Mouse (Mus musculus) skeletal muscle tissue, adult 2 months (tissue): ENCODE measurements at regions not wholly inside any gene's neighbourhood (a gene's known extent, or its start where the extent isn't known, plus 50 kb on each side); places are given as distances from the start of the nearest gene placed in this dataset.
"Not testable (repeated sequence)": the region's sequence is repeated elsewhere in the genome, so short reads cannot be mapped to it uniquely, and the experiment has no call there.

Source experiments
- DNase-seq: peaks from one replicate; pipeline ENCODE4 v3.0.0-alpha.2; 2012; ENCODE audit warnings: low read depth, low spot score

DNA sequence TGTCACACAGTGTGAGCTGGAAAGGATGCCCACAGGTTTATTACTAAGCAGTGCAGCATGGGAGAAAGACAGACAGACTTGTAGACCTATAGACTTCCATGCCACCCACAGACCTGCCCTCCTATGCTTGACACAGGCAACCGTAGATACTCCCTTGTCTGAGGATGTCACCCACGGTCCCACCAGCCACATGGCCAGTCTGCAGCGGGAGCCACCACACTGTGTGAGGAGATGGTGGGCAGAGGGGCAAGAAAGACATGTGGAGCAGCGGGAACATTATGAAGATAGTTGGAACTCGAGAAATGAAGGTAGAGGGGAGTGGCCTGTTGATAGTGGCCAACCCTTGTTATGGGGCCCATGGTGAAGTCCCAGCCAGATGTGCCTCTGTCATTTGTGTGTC, 244.0 kb upstream of the Tusc1 start:
- no peak for DNase-seq

- no peak for DNase-seq
Measured at GRCm38 (mm10) chr4:93567487-93568259, 232.4 kb upstream of the Tusc1 start.

DNA sequence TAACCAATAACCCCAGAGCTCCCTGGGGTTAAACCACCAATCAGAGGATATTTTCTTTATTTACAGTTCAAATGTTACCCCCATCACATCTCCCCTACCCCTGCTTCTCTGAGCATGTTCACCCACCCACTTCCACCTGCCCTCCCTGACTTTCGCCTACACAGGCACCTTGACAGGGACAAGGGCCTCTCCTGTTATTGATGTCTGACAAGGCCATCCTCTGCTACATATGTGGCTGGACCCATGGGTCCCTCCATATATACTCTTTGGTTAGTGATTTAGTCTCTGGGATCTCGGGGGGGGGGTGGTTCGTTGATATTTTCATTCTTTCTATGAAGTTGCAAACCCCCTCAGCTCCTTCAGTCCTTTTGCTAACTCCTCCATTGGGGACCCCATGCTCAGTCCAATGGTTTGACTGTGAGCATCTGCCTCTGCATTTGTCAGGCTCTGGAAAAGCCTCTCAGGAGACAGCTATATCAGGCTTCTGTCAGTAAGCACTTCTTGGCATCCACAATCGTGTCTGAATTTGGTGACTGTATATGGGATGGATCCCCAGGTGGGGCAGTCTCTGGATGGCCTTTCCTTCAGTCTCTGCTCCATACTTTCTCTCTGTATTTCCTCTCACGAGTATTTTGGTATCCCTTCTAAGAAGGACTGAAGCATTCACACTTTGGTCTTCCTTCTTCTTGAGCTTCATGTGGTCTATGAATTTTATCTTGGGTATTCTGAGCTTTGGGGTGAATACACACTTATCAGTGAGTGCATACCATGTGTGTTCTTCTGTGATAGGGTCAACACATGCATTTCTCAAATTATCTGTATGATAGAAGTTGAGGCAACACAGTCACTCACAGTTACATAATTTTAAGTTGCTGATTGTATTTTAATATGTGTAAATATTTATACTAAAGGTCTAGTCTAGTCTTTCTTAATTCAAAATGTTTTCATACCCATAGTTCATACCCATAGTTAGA, 220.8 kb upstream of the Tusc1 start:
- no peak for DNase-seq

- not testable (repeated sequence) for DNase-seq
Measured at GRCm38 (mm10) chr4:93555181-93555580, 219.9 kb upstream of the Tusc1 start.

GRCm38 (mm10) chr4:93552489-93553160, 217.3 kb upstream of the Tusc1 start:
- DNase-seq: peak; percentile 47

GRCm38 (mm10) chr4:93551086-93551485, 215.8 kb upstream of the Tusc1 start:
- DNase-seq: peak; percentile 77

- no peak for DNase-seq
Measured at GRCm38 (mm10) chr4:93540588-93540987, 205.3 kb upstream of the Tusc1 start.

DNA sequence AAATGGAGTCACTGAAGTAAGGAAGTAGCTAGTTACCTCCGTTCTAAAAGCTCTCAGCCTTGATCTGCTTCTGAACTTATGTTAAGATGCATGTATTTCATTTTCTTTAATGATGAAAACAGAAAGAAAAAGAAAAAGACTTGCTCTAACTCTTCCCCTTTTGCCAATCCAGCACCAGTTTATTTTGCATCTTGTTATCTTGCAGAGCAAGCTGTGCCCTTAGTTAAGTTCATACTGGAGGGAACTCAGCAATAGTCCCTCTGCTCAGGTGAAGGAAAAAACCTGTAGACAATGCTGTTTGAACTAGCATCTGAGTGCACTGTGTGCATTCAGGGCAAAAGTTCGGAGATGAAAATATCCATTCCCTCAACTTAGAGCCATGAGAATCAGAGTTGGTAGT, 192.1 kb upstream of the Tusc1 start:
- DNase-seq: no peak

DNA sequence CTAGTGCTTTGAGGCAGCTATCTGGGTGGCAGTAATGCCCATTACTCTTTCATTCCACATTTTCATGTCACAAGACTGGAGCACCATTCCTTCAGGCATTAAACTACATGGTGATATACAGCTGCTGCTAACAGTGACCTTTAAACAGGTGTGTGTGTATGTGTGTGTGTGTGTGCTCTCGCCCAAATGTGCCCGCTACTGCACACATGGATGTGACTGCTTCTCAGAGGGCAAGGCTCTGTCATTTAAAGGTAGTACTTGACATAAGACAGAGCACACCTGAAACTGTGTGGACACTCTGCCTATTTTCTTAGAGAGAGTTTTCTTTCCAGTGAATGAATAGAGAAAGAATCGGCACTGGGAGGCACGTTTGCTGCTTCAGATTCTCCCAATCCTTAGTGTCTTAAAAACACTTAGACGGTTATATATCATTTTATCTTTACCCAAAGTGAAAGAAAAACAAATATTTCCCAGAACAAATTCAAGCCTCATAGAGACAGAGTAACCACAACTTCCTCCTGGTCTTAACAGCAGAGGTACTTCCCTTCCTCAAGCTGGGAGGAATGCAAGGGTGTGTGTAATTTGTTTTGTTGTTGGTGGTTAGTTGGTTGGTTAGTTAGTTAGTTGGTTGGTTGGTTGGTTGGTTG, 185.3 kb upstream of the Tusc1 start:
- DNase-seq: no peak

DNA sequence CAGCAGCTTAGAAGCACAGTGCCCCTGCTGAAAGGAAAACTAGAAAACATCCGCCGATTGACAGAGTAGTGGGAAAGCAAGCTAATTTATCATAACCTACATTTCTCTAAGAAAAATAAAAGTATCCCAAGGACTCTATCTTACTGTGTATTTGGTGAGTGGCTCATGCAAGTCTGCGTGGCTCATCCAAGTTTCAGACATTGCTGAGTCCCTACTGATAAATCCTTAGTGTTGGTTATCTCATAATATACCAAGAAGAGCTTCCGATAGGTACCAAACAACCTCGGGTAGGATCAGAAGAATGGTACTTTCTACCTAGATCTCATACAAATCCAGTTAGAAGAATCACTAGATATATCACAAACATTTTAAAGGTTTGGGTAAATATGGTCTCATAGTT, 183.6 kb upstream of the Tusc1 start:
- DNase-seq: no peak

DNA sequence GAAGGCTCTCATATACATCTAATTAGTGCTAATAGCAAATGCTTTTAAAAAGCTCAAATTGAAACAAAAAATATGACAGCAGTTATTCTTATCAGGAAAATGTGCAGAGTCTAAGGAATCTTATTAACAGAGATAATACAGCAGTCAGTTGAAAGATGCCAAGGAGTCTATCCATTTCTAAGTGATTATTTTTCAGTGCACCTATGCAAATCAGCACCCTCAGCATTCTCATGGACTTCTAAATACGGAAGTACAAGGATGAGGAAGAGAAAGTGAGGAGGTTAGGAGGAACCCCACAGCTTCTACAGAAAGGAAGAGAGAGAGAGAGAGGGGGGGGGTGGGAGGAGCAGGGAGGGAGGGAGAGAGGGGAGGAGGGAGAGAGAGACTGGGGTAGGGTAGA, 175.5 kb upstream of the Tusc1 start:
- DNase-seq: no peak

GRCm38 (mm10) chr4:93496871-93497270, 161.6 kb upstream of the Tusc1 start:
- no peak for DNase-seq

GRCm38 (mm10) chr4:93494319-93494718, 159.0 kb upstream of the Tusc1 start:
- no peak for DNase-seq

GRCm38 (mm10) chr4:93493905-93494304, 158.6 kb upstream of the Tusc1 start:
- no peak for DNase-seq

DNA sequence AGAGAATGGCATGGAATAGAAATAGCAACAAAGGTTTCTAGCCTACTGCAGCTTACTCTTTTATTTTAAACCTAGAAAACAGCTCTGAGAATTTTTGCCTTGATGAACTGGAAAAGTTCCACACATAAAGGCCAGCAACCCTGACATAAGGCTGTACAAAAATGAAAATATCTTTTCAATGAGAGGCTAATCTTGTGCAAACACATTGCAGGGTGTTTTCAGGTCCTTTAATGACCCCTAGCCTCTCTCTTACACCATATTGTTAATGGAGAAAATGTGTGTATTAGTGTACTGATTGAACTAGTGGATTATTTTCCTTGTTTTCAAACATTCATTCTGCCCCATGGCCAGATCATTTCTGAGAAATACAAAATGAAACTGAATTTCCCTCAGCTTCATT, 158.0 kb upstream of the Tusc1 start:
- no peak for DNase-seq

GRCm38 (mm10) chr4:93488570-93488969, 153.3 kb upstream of the Tusc1 start:
- no peak for DNase-seq

DNA sequence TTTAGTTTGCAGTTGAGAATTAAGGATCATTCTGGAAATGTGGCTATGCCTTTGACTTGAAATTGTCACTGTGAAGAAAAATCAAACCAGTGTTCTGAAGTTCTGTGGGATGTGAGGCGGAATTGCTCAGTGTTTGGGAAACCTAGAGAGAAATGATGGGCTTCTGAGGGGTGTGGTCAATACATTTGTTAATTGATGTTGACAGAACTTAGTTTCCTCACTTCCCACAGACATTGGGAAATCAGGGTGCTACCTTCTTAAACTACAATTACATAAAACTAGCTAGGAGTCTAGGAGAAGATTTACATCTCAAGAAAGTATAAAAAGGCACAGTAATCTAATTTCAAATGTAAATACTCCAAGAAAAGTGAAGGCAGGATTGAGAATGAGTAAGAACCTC, 151.1 kb upstream of the Tusc1 start:
- DNase-seq: no peak

DNA sequence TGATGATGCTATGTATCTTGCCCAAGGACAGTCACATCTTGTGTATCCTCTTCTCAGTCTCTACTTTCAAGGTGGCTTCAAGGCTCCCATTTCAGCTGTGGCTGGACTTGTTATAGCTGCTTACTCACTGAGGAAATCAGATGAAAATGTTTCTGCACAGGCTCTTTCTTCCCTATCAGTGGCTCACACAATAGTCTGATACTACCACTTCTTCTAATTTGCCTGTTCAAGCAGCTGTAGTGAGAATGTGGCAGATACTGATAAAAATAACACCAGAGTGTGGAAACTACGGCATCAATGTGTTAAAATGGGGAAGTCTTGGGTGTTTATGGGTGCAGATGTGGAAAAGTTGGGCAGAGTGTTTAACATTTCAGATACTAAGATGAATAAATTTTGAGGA, 145.9 kb upstream of the Tusc1 start:
- peak; percentile 3 for DNase-seq

- no peak for DNase-seq
Measured at GRCm38 (mm10) chr4:93477189-93477767, 142.0 kb upstream of the Tusc1 start.

DNA sequence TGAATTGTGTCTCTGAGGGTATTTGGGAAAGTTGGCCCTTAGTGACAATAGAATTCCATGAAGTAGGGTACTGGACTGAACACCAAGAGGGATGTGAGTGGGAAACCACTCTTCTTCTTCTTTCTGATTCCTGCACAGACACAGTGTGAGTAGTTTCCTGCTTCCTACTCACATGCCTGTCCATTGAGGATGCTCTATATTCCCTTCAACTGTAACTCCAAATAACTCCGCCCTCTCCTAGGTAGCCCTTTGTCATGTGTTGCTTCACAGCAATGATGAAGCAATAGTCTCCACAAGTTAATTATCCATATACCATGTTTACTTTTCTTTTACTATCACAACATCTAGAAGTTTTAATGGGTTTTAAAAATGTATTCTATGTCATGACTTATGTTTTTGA, 132.7 kb upstream of the Tusc1 start:
- no peak for DNase-seq

- DNase-seq: no peak
Measured at GRCm38 (mm10) chr4:93467424-93467823, 132.1 kb upstream of the Tusc1 start.
